Mouse (Mus musculus) thymus, adult 2 months (tissue): ENCODE measurements at regions not wholly inside any gene's neighbourhood (a gene's known extent, or its start where the extent isn't known, plus 50 kb on each side); places are given as distances from the start of the nearest gene placed in this dataset.
"Not testable (repeated sequence)": the region's sequence is repeated elsewhere in the genome, so short reads cannot be mapped to it uniquely, and the experiment has no call there.

ENCODE experiments used
- DNase-seq: peaks from one replicate; pipeline ENCODE4 v3.0.0; 2021
- H3K27ac ChIP-seq: fragments of 200-500 bp; 2 replicates; pipeline ENCODE4 v1.5.1; 2012; ENCODE audit warnings: low read length, control low read depth; ENCODE audit not compliant: control insufficient read depth, insufficient read depth
- H3K27me3 ChIP-seq: fragments of 200-500 bp; 2 replicates; pipeline ENCODE4 v1.6.1; 2012; ENCODE audit warnings: mild to moderate bottlenecking, low read length, moderate library complexity, mixed read lengths; ENCODE audit not compliant: control insufficient read depth, insufficient read depth
- H3K36me3 ChIP-seq: fragments of 200-500 bp; 2 replicates; pipeline ENCODE4 v1.6.1; 2012; ENCODE audit warnings: mild to moderate bottlenecking, low read length, moderate library complexity; ENCODE audit not compliant: control insufficient read depth, insufficient read depth
- H3K4me1 ChIP-seq: fragments of 200-500 bp; replicated peaks from 2 replicates; pipeline ENCODE4 v1.6.1; 2012; ENCODE audit warnings: low read length; ENCODE audit not compliant: control insufficient read depth, insufficient read depth
- H3K4me3 ChIP-seq: fragments of 200-500 bp; 2 replicates; pipeline ENCODE4 v1.5.1; 2012; ENCODE audit warnings: mild to moderate bottlenecking, low read length, control low read depth, moderate library complexity; ENCODE audit not compliant: control insufficient read depth, insufficient read depth
- CTCF ChIP-seq: fragments of 200-500 bp; IDR thresholded peaks from 2 replicates; pipeline ENCODE4 v1.5.1; 2012; ENCODE audit warnings: mild to moderate bottlenecking, control low read depth, low read length, moderate library complexity, borderline replicate concordance; ENCODE audit not compliant: control insufficient read depth, poor library complexity, insufficient read depth; ENCODE audit errors: extremely low read depth
- POLR2A ChIP-seq: fragments of 200-500 bp; IDR thresholded peaks from 2 replicates; pipeline ENCODE4 v1.6.1; 2012; ENCODE audit warnings: mild to moderate bottlenecking, low read length, control low read depth, moderate library complexity; ENCODE audit not compliant: control insufficient read depth, poor library complexity, insufficient read depth; ENCODE audit errors: extremely low read depth
- WGBS: fragments of 180-500 bp; shearing (Covaris S2); methylation state at CpG from one replicate; pipeline ENCODE4 v1.1.7; 2018; 5-methylcytosine and 5-hydroxymethylcytosine counted together

DNA sequence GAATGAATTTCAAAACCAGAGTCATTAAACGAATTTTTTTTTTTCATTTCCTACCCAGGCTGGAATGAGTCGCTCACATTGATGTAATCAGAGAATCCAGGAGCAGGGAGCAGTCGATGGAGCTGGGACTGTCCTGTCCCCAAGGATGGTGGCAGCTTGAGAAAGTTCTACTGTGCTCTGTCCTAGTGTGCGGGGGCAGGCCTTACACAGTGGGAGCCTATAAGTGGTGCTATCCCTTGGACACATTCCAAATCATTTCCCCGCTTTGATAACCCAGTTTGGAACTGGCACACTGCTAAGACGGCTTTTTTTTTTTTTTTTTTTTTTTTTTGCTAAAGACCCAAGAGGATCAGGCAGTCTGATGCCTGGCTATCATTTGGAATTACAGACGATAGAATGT lies 137.5 kb upstream of the 1700056E22Rik start:
- H3K27ac ChIP-seq = no peak overlapping the region
- DNase-seq = no peak
- 90% methylated on average over 7 of the region's 7 CpGs for WGBS
- no peaks in the 10 kb centered on the region for H3K27me3 ChIP-seq
- H3K4me1 ChIP-seq = peaks cover 12% of the 10 kb centered on the region
- H3K36me3 ChIP-seq = no peaks in the 10 kb centered on the region
- no peak for TF ChIP-seq POLR2A
- TF ChIP-seq CTCF = no peak
- no peak overlapping the region for H3K4me3 ChIP-seq

DNA sequence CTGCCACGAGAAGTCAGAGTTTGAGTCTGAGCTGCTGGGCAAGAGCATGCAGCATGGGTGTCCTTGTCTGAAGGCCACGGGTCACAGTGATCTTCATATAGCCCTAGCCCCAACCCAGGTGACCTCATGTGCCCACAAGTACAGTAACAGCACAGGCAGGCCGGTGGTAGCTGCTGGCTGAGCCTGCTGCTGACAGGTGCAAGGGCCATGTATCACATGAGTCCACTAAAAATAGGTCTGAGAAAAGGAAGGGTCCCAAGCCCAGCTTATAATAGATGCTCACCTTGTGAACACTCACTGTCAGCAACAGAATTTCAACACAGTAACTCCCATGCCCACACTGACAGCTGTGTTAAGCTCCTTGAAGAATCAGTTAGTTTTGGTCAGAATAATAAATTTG lies 136.8 kb upstream of the 1700056E22Rik start:
- H3K27me3 ChIP-seq = no peaks in the 10 kb centered on the region
- no peaks in the 10 kb centered on the region for H3K36me3 ChIP-seq
- H3K4me1 ChIP-seq = peaks cover 12% of the 10 kb centered on the region
- TF ChIP-seq CTCF (no peak), POLR2A (no peak)
- no peak overlapping the region for H3K4me3 ChIP-seq
- WGBS = 61% methylated on average over 3 of the region's 3 CpGs
- no peak for DNase-seq
- no peak overlapping the region for H3K27ac ChIP-seq

DNA sequence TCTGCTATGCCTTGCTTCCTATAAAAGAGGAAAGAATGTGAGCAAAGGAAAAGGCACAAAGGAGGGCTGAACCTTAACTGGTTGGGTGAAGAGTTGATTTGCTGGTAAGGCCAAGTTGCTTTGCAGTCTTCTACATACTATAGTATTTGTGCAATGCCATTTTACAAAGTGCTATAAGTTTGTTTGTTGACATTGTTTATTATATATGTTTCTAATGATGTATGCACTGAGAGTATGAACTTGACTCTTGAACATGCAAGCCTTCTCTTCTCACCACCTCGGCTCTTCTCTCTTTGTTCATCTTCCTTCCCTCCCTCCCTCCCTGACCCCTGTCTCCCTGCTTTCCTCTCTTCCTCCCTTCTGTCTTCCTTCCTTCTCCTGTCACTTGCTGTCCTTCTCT lies 135.9 kb upstream of the 1700056E22Rik start:
- no peak for TF ChIP-seq CTCF
- no peak for TF ChIP-seq POLR2A
- Histone ChIP-seq H3K27ac (no peak overlapping the region), H3K4me3 (no peak overlapping the region), H3K4me1 (peaks cover 12% of the 10 kb centered on the region), H3K27me3 (no peaks in the 10 kb centered on the region), H3K36me3 (no peaks in the 10 kb centered on the region)
- 63% methylated on average over 1 of the region's 1 CpGs for WGBS
- DNase-seq = no peak

DNA sequence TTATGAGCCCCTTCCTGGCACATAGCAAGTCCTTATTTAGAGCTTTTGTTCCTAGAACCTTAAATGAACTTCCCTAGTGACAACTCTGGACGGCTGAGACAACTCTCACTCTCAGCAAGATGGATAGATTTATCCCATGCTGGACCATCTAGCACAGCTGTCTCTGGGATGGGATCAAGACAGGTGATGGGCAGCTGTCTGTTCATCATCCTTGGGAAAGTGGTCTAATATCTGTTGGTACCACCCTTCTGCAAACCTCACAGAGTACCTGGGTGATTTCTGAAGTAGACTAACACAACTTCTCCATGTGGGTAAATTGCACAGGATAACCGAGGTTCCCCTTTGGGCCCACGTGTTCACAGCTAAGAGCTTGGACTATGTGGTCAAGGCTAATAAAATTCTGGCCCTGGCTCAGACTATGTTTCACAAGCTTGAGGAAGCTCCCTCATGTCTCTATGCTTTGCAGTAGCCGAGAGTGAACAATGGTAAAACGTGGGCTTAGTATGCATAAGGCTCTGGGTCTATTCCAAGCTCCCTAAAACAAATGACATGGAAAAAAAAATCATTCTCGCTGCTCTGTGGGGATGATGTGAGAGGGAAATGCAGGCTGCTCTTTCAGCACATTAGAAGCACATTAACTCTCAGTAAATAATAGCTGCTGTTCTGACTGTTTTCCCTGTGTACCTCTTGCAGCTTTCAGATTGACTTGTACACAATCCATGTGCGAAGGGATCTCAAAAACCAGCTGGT lies 135.1 kb upstream of the 1700056E22Rik start:
- Histone ChIP-seq H3K27ac (no peak overlapping the region), H3K27me3 (no peaks in the 10 kb centered on the region), H3K4me3 (no peak overlapping the region), H3K36me3 (no peaks in the 10 kb centered on the region), H3K4me1 (peaks cover 11% of the 10 kb centered on the region)
- no peak for DNase-seq
- TF ChIP-seq POLR2A (no peak), CTCF (no peak)
- 69% methylated on average over 7 of the region's 7 CpGs for WGBS

DNA sequence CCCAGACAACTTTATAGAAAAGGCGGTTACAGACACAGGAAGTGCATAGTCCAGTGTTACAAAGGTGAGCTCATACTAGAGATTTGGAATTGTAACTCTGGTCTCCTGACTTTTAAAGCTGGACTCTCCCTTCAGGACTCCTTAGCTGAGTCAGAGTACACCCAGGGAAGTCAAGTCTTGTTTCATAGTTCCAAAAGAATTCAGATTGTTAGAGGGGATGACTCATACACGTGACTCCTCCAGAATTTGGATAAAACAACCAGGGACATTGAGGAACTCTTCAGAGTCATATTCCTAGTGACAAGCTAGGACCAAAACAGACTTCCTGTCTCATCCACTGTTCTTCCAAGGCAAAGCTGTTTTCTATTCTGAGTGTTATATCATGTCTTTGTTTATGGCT lies 132.8 kb upstream of the 1700056E22Rik start:
- Histone ChIP-seq H3K4me3 (no peak overlapping the region), H3K36me3 (no peaks in the 10 kb centered on the region), H3K27me3 (no peaks in the 10 kb centered on the region), H3K4me1 (no peaks in the 10 kb centered on the region), H3K27ac (no peak overlapping the region)
- DNase-seq = no peak
- WGBS = 90% methylated on average over 2 of the region's 2 CpGs
- TF ChIP-seq CTCF (no peak), POLR2A (no peak)

DNA sequence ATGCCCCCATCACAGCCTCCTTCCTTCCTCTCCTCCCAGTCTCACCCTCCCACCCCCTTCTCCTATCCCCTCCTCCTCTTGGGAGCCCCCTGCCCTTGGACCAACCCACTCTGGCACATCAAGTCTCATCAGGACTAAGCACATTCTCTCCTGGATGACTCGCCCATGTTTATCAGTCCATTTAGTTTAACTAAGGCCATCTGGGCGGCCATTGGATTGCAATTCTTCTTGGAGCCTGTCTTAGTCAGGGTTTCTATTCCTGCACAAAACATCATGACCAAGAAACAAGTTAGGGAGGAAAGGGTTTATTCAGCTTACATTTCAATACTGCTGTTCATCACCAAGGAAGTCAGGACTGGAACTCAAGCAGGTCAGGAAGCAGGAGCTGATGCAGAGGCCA lies 128.4 kb upstream of the 1700056E22Rik start:
- H3K27me3 ChIP-seq, DNase-seq, H3K36me3 ChIP-seq, H3K4me1 ChIP-seq, H3K27ac ChIP-seq, H3K4me3 ChIP-seq: not testable (repeated sequence)
- WGBS = 97% methylated on average over 2 of the region's 2 CpGs

DNA sequence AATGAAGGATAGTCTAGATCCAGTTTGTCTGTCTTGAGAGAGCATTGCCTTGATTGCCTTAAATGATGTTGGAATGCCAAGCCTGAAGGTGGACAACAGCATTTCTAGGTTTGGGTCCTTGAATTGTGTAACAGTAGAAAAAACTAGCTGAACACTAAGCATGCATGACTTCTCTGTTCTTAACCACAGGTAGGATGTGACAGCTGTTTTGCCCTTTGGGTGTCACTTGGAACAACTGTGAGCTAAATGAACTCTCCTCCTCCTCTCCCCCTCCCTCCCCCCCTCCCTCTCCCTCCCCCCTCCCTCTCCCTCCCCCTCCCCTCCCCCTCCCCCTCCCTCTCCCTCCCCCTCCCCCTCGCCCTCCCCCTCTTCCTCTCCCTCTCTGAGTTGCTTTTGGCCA lies 113.6 kb upstream of the 1700056E22Rik start:
- Histone ChIP-seq H3K4me3 (no peak overlapping the region), H3K4me1 (peaks cover 4% of the 10 kb centered on the region; the same call in 1 of the 2 replicates), H3K27ac (no peak overlapping the region), H3K27me3 (no peaks in the 10 kb centered on the region), H3K36me3 (no peaks in the 10 kb centered on the region)
- TF ChIP-seq POLR2A (no peak), CTCF (no peak)
- DNase-seq = no peak
- WGBS = no CpG with 5 or more reads among the region's 1 CpGs
